Mouse (Mus musculus): ENCODE data around the gene Gm128.

Gene Gm128

DNA sequence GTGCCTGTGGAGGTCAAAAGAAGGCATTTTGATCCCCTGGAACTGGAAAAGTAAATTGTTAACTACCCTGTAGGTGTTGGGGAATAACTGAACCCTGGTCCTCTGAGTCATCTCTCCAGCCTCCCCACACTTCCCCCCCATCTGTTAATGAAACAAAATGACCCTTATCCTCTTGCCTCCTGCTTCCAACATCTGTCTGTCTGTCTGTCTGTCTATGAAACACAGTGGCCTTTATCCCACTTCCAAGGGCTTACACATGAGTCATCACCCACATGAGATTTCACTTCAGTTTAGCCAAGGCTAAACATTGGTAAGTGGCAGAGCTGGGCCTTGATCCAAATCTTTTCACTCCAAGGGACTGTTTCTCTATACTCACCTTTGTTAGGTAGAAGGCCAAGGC, 26.5 kb upstream of the Gm128 start:
- DNase-seq = peak in 1 of 2 experiments; percentile 42

DNA sequence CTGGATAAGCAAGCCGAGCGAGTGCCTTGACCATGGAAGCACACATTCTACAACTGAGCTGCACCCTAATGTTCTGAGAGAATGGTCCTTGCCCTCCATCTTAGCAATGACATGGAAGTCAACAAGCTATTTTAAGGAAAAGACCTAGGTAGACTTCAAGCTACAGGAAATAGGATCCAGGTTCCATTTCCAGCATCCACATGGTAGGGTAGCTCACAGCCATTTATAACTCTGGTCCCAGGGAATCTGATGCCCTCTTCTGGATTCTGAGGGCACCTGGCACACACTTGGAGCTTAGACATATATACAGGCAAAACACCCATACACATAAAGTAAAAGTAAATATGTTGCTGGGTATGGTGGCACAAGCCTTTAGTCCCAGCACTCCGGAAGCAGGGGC, 24.7 kb upstream of the Gm128 start:
- no peak for DNase-seq

DNA sequence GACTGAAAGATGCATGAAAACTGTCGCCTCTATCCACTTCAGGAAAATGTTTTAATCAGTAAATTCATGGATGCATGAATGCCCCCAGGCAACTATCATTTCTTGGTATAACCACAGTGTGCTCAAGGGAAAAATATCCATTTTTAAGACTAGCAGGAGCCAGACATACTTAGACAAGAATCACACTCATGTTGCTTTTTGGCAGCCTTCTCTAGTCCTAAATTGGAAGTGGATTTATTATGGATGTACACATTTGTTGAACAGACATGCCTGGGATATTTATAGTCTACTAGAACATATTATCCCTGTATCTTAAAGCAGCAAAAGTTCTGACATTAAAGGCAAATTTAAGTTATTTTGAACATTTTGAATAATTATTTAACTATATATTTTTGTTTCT, 23.3 kb upstream of the Gm128 start:
- no peak for DNase-seq

DNA sequence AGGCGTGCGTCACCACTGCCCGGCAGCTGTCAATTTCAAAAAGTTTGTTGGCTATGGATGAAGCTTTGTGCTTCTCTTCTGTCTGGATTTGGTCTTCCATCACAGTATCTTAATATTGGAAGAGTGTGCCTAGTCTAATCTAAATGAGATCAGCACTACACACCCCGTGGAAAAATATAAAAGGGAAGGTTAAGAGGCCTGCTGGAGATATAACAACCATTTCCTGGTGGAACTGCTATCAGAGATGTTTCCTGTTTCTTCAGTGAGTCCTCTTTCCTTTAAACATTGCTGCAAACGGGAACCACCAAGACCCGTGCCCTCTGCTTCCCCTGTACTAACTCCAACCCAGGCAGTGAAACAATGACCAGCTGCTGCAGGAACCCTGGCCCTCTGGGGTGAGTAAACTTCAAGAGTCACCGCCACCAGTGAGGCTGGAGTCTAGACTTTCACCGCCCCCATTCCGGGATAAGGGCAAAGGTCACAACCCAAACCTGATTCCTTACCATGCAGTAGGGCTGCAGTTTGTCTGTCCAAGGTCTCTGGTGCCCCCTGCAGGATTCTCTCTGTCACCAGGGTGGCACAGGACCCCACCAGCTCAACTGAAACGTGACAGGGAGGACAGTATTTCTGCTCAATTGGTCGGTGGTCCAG, 21.8 kb upstream of the Gm128 start:
- DNase-seq = peak; percentile 91 to 93

DNA sequence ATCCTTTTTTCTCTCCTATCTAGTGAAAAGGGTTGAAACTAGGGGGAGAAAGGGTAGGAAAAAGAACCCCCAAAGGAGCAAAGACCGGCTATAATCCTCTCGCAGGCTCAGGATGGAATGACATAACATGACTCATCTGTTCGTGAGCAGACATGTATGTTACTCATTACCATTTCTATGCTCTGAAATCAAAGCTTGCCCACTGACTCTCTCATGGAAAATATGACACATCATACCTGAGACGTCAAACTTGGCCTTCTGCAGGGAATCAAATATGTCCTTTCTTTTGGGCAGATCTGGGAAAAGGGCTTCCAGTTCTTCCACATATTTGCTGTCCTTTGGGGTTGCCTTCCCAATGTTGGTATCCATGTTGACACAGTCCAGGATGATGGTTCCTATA, 20.6 kb upstream of the Gm128 start:
- no peak for DNase-seq

DNA sequence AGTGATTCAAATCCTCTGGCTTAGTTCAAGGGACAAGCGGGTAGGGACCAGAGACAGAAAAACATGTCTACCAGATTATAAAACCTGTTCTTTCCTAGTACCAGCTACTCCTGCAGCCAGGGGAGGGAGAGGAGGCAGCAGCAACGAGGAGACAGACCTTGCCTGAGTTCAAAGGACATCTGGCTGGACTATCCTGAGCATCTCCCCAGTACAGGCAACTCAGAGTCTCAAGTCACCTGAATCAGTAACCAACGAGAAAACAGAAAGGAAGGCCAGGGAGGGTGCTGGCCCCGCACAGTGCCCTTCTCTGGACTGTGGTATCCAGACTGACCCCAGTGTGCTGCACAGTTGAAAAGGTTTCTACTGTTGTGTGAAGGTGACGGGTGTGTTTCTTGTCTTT, 15.5 kb upstream of the Gm128 start:
- DNase-seq = peak in 1 of 2 experiments; percentile 35

DNA sequence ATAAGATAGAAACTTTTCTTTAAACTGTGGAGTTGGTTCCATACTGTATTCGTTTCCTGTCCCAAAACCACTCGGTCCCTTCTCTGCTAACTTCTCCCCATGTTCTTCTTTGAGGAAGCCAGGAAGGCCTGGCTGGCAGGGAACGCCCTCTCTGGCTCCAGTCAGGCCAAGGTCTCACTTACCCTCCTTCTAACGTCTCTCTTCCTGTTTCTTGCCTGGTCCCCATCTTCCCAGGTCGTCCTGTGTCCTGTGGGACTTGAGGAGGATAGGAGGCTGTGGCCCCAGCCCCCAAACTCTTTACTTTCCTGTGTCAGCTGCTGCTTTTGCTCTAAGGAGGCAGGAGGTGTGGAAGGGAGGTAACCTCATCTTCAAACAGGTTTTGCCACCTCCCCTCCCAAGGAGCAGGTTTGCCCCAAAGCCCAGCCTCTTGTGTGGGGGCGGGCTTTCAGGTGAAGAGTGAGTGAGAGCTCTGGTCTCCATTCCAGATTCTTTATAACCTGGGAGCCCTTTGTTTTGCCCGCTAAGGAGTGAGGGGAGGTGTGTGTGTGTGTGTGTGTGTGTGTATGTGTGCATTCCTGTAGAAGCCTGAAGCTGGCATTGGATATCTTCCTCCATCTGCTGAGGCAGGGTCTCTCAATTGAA, 9.5 kb upstream of the Gm128 start, which contains the start of gene Bnipl:
TSS of gene Bnipl (minus strand) at position 411 of the 642 bp plus-strand sequence.
- no peak for DNase-seq

DNA sequence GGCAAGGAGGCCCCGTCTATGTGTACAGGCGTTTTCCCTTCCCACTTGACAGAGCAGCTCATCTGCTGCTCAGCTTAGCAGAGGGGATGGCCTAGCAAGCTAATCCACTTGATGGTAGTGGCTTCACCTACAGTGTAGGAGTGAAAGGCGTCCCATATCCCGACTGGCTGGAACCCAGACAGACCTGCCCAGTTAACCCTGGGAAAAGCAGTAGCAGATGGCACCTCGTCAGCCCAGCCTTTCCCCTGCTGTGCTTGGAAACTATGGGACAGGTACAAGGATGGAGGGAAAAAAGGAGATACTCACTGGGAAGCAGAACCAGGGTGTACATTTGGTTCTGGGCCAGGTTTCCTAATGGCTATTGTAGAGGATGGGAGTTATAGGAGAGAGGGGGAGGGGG, 9.0 kb upstream of the Gm128 start:
- DNase-seq = no peak

DNA sequence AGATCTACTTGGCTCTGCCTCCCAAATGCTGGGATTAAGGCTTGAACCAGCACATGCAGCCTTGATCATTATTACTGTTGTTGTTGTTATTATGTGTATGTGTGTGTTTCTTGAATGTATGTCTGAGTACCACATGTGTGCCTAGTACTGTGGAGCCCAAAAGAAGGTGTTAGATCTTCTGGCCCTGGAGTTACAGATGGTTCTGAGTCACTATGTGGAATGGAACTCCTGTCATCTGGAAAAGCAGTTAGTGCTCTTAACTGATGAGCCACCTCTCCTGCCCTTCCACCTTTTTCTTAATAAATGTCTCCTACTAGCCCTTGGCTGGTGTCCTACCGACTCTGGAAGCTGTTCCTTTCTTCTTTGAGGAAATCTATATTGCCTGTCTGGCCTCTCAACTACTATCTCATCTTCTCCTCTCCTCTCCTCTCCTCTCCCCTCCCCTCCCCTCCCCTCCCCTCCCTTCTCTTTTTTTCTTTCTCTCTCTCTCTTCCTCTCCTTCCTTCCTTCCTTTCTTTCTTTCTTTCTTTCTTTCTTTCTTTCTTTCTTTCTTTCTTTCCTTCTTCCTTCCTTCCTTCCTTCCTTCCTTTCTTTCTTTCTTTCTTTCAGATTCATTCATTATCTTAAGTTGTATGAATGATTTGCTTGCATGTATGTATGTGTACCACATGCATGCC, 6.4 kb upstream of the Gm128 start:
- DNase-seq = no peak

DNA sequence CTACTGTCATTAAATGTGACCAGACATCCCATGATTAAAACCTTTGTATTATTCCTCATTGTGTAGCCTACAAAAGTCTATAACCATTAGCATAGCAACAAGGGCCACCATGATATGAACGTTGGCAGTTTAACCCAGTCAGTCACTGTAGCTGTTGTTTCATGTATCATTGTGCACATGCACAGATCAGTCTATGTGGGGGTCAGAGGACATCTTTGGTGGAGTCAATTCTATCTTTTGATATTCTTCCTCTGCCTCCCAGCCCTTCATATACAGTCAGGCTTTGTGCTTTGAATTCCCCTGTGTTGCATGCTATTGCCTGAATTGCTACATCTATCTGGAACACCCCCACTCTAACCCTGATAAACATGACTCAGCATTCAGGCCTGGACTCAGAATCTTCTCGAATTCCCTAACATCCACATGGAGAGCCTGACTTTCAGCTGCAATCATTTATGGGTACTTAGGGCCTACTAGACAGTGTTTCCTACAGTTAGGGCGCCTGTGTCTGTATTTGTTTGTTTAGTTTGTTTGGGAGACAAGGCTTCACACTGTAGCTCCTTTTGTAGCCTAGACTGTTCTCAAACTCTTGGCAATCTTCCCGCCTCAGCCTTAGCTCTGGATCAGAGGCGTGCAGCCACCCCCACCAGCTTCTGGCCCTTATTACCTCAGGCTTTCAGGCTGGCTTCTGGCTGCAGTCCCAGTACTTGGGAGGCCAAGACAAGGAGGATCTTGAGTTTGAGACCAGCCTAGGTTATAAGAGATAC, 5.2 kb upstream of the Gm128 start:
- peak in 1 of 2 experiments; percentile 53 for DNase-seq

DNA sequence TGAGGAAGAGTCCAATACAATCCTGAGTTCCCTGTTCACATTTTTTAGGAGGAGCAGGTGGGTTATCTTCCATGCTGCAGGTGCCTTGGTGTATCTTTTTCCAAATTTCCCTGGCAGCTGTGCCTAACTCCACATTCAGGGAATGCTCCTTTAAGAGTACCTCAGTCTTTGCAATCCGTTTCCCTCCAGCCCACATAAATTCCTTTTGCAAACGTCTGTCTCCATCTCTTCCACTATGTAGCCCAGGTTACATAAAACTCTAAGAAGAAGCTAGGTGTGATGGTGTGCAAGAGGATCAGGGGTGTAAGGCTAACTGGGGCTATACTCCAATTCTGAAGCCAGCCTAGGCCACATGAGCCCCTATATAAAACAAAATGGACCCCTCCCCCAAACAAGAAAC, 1.7 kb upstream of the Gm128 start:
- DNase-seq = no peak

DNA sequence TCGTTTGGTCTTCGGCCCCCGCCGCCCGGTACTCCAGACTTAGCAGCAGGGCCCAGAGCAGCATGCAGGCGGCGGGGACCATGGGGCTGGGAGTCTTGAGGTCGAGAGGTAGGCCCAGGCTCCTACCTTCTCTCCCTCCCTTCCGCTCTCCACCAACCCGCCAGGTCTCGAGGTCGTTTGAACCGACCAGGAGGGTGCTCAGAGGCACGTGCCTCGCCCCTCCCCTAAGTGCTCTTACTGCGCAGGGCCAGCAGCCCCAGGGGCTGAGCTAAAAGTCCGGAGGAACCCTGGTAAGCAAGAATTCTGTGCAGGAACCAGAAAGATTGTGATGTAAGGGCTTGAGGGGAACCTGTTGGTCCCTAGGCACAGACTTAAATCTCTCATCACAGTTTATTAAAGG, 498 bp downstream of the Gm128 start:
- no peak for DNase-seq

DNA sequence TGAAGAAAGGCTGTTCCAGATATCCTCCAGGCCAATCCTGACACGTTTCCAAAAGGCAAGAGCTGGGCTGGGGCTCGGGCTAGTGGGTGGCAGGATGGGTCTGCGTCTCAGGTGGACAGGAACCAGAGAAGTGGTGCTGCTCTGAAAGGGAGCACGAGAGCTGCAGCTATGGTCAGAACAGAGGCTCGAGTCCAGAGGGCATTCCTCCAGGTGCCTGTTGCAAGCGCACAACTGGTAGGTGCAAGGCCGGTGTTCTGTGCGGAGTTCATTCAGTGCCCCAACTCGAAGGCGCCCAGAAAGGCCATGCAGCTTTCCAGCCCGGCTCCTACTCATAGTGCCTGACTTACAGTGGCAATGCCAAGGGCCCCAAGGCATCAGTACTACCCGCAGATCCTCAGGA, 1.4 kb downstream of the Gm128 start:
- no peak for DNase-seq

DNA sequence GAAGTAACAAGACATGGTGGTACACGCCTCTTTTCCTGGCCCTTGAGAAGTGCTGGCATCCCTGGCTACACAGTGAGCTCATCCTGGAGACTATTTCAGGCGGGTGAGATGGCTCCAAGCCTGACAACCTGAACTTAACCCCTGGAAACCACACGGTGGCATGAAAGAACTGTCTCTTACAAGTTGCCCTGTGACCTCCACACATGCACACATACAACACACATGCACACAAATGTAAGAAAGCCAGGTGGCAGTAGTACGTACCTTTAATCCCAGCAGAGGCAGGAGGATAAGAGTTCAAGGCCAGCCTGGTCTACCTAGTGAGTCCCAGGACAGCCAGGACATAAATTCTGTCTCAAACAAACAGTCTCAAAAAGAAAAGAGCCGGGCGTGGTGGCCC, 2.4 kb downstream of the Gm128 start:
- no peak for DNase-seq

DNA sequence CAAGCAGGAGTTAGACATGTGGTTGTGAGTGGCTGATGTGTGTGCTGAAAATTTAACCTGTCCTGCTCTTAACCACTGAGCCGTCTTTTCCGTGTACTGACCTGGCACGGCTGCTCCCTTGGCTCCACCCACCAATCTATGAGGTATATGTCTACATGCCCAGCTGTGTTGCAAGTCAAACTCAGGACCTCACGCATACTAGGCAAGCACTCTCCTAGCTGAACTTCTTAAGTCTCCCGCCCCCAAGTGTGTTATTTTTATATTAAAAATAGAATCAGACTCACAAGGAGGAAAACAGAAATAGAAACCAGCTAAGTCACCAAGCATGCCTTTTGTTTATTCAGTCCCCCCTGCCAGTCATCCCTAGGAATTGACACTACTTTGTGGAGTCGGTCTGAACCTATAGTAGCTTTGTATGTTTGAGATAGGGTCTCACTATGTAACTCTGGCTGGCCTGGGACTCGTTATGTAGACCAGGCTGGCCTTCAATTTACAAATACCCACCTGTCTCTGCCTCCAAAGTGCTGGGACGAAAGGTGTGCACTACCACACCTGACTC, 3.8 kb downstream of the Gm128 start:
- DNase-seq = no peak

DNA sequence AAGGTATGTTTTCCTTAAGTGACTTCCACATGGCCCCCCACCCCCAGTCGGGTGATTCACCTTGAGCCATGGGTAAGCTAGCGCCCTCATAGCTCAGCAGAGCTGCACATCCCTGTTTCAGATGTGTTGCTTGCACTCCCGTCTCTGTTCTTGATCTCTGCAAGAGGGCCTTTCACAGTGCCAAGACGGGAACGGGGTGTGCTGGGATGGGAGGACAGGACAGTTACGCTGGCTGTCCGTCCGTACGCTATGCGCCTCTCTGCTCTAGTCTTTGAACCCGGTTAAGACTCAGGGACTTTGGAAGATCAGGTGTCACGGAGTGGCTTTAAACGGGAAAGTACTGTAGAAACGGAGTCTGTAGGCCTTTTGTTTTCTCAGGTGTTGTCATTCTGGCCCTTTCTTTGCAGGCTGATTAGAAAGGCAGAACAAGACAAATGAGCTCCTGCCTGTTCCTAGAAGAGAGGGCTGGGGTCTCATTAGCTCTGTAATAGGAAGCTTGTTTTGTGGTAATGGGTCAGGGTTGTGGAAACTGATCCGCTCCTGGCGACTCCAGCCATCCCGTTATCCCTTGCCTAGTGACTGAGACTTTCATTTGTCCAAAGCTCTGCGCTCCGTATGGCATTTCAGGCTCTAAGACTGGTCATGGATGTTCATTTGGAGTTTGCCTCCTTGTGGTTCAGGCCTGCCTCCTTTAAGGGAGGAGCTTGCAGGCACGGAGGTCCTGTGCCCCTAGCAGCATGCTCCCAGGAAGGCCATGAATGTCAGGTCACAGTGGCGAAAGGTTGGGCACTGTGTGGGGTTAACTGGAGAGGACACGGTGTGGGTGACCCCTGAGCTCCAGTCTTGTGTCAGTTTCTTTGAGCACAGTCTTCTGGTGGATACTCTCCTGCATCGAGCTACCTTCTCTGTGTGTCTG, 5.8 kb downstream of the Gm128 start:
- peak in 1 of 2 experiments; percentile 47 for DNase-seq

DNA sequence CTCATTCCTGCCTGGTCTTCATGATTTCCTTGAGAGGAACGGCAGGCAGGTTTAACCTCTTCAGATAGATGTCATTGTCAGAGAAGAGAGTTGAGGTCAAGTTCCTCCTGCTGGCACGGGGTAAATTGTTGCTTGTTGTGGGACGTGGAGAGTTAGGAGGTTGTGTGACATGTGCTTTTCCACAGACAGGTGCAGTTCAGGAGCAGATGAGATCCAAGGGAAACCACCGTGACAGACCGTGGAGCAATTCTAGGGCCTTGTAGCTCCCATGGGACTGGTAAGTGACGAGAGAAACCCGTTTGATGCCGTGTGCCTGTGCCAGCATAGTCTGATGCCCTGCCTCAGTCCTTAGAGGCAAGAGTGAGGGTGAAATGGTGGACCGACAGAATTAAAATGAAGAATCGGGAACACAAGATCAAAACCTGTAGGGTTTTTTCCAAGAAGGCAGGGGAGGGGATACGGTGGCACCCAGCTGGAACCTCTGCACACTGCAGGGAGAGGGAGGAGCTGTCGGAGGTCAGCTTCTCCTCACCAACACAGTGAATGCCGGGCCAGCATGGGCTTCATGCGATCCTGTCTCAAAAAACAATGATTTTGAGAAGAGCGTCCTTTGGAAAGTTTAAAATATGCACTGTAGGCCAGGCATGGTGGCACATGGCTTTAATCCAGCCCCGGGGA, 8.0 kb downstream of the Gm128 start:
- peak in 1 of 2 experiments; percentile 47 for DNase-seq

DNA sequence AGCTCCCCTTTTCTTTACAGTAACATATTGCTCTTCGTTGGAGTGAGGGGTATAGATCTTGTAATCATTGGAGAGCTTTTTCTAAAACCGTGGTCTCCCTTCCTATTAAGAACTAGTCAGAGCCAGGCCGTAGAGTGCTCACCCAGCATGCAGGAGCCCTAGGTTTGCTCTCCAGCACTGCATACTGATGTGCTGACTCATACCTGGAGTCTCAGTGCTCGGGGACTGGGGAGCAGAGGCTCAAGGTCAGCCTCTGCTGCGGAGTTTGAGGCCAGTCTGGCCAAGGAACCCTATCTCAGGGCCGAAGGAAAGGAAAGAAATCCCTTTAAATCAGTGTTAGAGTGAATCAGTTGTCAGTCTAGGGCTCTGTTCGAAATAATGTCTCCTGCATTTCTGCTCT, 8.6 kb downstream of the Gm128 start:
- peak; percentile 73 to 76 for DNase-seq

DNA sequence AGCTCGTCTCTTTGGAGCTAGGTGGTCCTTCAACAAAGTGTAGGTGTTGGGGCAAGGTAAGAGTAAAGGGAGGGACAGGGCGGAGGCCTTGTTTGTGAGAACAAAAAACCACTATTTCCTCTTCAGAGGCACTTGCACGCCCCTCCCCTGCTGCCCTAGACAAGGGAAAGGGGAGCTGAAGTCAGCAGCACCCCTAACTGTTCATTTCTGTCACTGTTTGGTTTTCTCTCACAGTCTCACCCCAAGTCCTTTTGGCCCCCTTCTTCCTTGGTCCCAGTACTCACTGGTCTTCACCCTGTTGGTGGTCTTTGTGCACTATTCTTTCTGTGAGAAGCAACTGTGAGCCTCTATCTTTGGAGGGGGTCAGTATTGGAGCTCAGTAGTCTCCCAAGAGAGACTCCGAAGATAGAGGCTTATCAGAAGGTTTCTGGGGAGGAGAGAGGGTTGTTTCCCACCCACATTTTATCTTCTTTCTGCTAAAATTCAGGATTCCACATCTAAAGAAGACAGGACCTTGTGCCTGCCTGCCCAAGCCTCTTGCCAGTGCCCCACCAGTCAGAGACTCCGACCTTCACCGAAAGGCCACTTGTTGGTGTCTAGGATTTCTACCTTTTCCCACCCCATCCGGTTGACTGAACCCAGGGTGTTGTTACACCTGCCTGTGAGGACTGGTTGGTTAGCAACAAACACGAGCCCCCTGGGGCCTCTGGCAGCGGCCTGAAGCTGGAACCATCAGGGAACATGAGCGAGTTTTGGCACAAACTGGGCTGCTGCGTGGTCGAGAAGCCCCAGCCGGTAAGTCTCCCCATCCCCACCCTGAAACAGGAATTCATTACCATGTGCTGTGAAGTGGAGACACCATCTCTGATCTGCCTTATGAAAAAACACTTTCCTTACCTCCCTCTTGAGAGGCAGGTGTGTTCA, 9.8 kb downstream of the Gm128 start, which contains the start of gene Mllt11:
TSS of gene Mllt11 (minus strand) at position 874 of the 924 bp plus-strand sequence.
- DNase-seq = peak; percentile 34 to 50
